In the genomic region with DNA sequence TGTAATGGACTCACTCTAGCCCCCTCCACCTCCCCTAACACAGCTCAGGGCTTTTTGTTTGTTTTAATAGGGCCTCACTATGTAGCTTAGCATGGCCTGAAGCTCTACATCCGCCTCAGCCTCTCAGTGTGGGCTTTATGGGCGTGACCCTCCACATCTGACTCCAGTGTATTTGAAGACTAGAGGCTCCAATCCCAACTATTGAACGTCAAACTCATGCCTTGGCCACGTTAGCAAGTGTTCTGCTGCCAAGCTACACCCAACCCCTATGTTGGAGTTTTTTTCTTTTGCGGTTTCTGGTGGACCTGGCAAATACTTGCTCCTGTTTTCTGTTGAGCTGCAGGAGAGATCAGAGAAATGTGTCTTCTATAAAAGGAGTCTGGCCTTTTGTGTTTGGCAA, we compare ENCODE assay signal across 1 mouse cellular context.
TF ChIP-seq lines count a peak whose summit lies in the region.

No protein-coding gene starts in this region.

TF ChIP-seq in myocyte, 11 proteins besides CTCF, POLR2A, EP300 and RAD21 (continued from another document):
- TF ChIP-seq MYOG (IDR thresholded peaks at IDR 0.05; ENCODE audit: control insufficient read depth in 1 of 3, insufficient read depth in 1 of 3, insufficient read length in 2 of 3, low read depth in 2 of 3): no peak
TF ChIP-seq in myocyte: peak in this region for 0.
